Mouse (Mus musculus): ENCODE measurements at regions not wholly inside any gene's neighbourhood (a gene's known extent, or its start where the extent isn't known, plus 50 kb on each side); places are given as distances from the start of the nearest gene placed in this dataset.
A peak's percentile ranks its signal among the peaks of the same experiment; 100 is the strongest.

- H3K36me3 ChIP-seq (ENCODE audit: control insufficient read depth, insufficient read depth, low read length) = no peaks in the 10 kb centered on the region
- no peaks in the 10 kb centered on the region for H3K9me3 ChIP-seq (ENCODE audit: control insufficient read depth, low read length)
- WGBS = 35% methylated on average over 6 of the region's 6 CpGs
- no peak overlapping the region for H3K4me2 ChIP-seq (ENCODE audit: low read depth, low read length)
- H3K27ac ChIP-seq (ENCODE audit: low read length) = no peak overlapping the region
- no peak overlapping the region for H3K4me3 ChIP-seq (ENCODE audit: low read length)
- no peaks in the 10 kb centered on the region for H3K27me3 ChIP-seq (replicated peaks; ENCODE audit: control insufficient read depth, insufficient read depth, low read length)
- H3K9ac ChIP-seq (ENCODE audit: low read depth, low read length) = no peak overlapping the region
- no peaks in the 10 kb centered on the region for H3K4me1 ChIP-seq (ENCODE audit: control insufficient read depth, insufficient read depth, low read length)
- ATAC-seq = no peak
Observed at GRCm38 (mm10) chr2:160516526-160516925, 129.2 kb upstream of the Top1 start.

- Histone ChIP-seq H3K9me3 (ENCODE audit: control insufficient read depth, low read length) (no peaks in the 10 kb centered on the region), H3K4me1 (ENCODE audit: control insufficient read depth, insufficient read depth, low read length) (peaks cover 15% of the 10 kb centered on the region), H3K27ac (ENCODE audit: low read length) (no peak overlapping the region), H3K9ac (ENCODE audit: low read depth, low read length) (no peak overlapping the region), H3K36me3 (ENCODE audit: control insufficient read depth, insufficient read depth, low read length) (no peaks in the 10 kb centered on the region), H3K4me3 (ENCODE audit: low read length) (no peak overlapping the region), H3K27me3 (replicated peaks; ENCODE audit: control insufficient read depth, insufficient read depth, low read length) (no peaks in the 10 kb centered on the region), H3K4me2 (ENCODE audit: low read depth, low read length) (no peak overlapping the region)
- ATAC-seq = peak; percentile 52; the same call in 1 of the 2 replicates
- WGBS = 56% methylated on average over 9 of the region's 9 CpGs
Observed at GRCm38 (mm10) chr2:160525301-160526205, 120.1 kb upstream of the Top1 start.

- no peak overlapping the region for H3K27ac ChIP-seq (ENCODE audit: low read length)
- no peaks in the 10 kb centered on the region for H3K36me3 ChIP-seq (ENCODE audit: control insufficient read depth, insufficient read depth, low read length)
- ATAC-seq = 0 out of 2 replicates have a peak, but pooled peaks have one; percentile 44
- peaks cover 15% of the 10 kb centered on the region for H3K4me1 ChIP-seq (ENCODE audit: control insufficient read depth, insufficient read depth, low read length)
- H3K9ac ChIP-seq (ENCODE audit: low read depth, low read length) = no peak overlapping the region
- H3K4me2 ChIP-seq (ENCODE audit: low read depth, low read length) = 0 out of 2 replicates have a peak overlapping the region, but pooled peaks have one; percentile 14
- no peaks in the 10 kb centered on the region for H3K9me3 ChIP-seq (ENCODE audit: control insufficient read depth, low read length)
- 27% methylated on average over 8 of the region's 8 CpGs for WGBS
- H3K4me3 ChIP-seq (ENCODE audit: low read length) = no peak overlapping the region
- no peaks in the 10 kb centered on the region for H3K27me3 ChIP-seq (replicated peaks; ENCODE audit: control insufficient read depth, insufficient read depth, low read length)
Observed at GRCm38 (mm10) chr2:160526377-160527125, 119.1 kb upstream of the Top1 start.

GRCm38 (mm10) chr2:160529306-160529705, 116.4 kb upstream of the Top1 start:
- WGBS = 64% methylated on average over 7 of the region's 7 CpGs
- Histone ChIP-seq H3K9ac (ENCODE audit: low read depth, low read length) (no peak overlapping the region), H3K27me3 (replicated peaks; ENCODE audit: control insufficient read depth, insufficient read depth, low read length) (no peaks in the 10 kb centered on the region), H3K9me3 (ENCODE audit: control insufficient read depth, low read length) (no peaks in the 10 kb centered on the region), H3K27ac (ENCODE audit: low read length) (no peak overlapping the region), H3K4me2 (ENCODE audit: low read depth, low read length) (no peak overlapping the region), H3K4me1 (ENCODE audit: control insufficient read depth, insufficient read depth, low read length) (peaks cover 15% of the 10 kb centered on the region), H3K36me3 (ENCODE audit: control insufficient read depth, insufficient read depth, low read length) (no peaks in the 10 kb centered on the region), H3K4me3 (ENCODE audit: low read length) (no peak overlapping the region)
- ATAC-seq = no peak

GRCm38 (mm10) chr2:160530377-160530776, 115.3 kb upstream of the Top1 start:
- Histone ChIP-seq H3K27me3 (replicated peaks; ENCODE audit: control insufficient read depth, insufficient read depth, low read length) (no peaks in the 10 kb centered on the region), H3K4me2 (ENCODE audit: low read depth, low read length) (no peak overlapping the region), H3K9me3 (ENCODE audit: control insufficient read depth, low read length) (no peaks in the 10 kb centered on the region), H3K36me3 (ENCODE audit: control insufficient read depth, insufficient read depth, low read length) (no peaks in the 10 kb centered on the region), H3K27ac (ENCODE audit: low read length) (no peak overlapping the region), H3K4me1 (ENCODE audit: control insufficient read depth, insufficient read depth, low read length) (peaks cover 14% of the 10 kb centered on the region), H3K4me3 (ENCODE audit: low read length) (no peak overlapping the region), H3K9ac (ENCODE audit: low read depth, low read length) (no peak overlapping the region)
- WGBS = 39% methylated on average over 3 of the region's 3 CpGs
- ATAC-seq = no peak

- Histone ChIP-seq H3K27me3 (replicated peaks; ENCODE audit: control insufficient read depth, insufficient read depth, low read length) (no peaks in the 10 kb centered on the region), H3K4me3 (ENCODE audit: low read length) (no peak overlapping the region), H3K9me3 (ENCODE audit: control insufficient read depth, low read length) (no peaks in the 10 kb centered on the region), H3K36me3 (ENCODE audit: control insufficient read depth, insufficient read depth, low read length) (no peaks in the 10 kb centered on the region), H3K27ac (ENCODE audit: low read length) (no peak overlapping the region), H3K4me2 (ENCODE audit: low read depth, low read length) (no peak overlapping the region), H3K9ac (ENCODE audit: low read depth, low read length) (no peak overlapping the region), H3K4me1 (ENCODE audit: control insufficient read depth, insufficient read depth, low read length) (no peaks in the 10 kb centered on the region; the same call in 1 of the 2 replicates)
- peak; percentile 7; the same call in 1 of the 2 replicates for ATAC-seq
- WGBS = 22% methylated on average over 8 of the region's 8 CpGs
Observed at GRCm38 (mm10) chr2:160537319-160537719, 108.4 kb upstream of the Top1 start.

GRCm38 (mm10) chr2:160545527-160545926, 100.2 kb upstream of the Top1 start:
- WGBS = 49% methylated on average over 4 of the region's 4 CpGs
- Histone ChIP-seq H3K27ac (ENCODE audit: low read length) (no peak overlapping the region), H3K27me3 (replicated peaks; ENCODE audit: control insufficient read depth, insufficient read depth, low read length) (no peaks in the 10 kb centered on the region), H3K36me3 (ENCODE audit: control insufficient read depth, insufficient read depth, low read length) (no peaks in the 10 kb centered on the region), H3K4me3 (ENCODE audit: low read length) (no peak overlapping the region), H3K9me3 (ENCODE audit: control insufficient read depth, low read length) (no peaks in the 10 kb centered on the region), H3K9ac (ENCODE audit: low read depth, low read length) (no peak overlapping the region), H3K4me2 (ENCODE audit: low read depth, low read length) (no peak overlapping the region), H3K4me1 (ENCODE audit: control insufficient read depth, insufficient read depth, low read length) (no peaks in the 10 kb centered on the region)
- ATAC-seq = no peak

- Histone ChIP-seq H3K4me3 (ENCODE audit: low read length) (no peak overlapping the region), H3K27ac (ENCODE audit: low read length) (no peak overlapping the region), H3K4me2 (ENCODE audit: low read depth, low read length) (no peak overlapping the region), H3K9me3 (ENCODE audit: control insufficient read depth, low read length) (no peaks in the 10 kb centered on the region), H3K36me3 (ENCODE audit: control insufficient read depth, insufficient read depth, low read length) (no peaks in the 10 kb centered on the region), H3K9ac (ENCODE audit: low read depth, low read length) (no peak overlapping the region), H3K4me1 (ENCODE audit: control insufficient read depth, insufficient read depth, low read length) (no peaks in the 10 kb centered on the region), H3K27me3 (replicated peaks; ENCODE audit: control insufficient read depth, insufficient read depth, low read length) (no peaks in the 10 kb centered on the region)
- WGBS = 62% methylated on average over 19 of the region's 19 CpGs
- no peak for ATAC-seq
Observed at GRCm38 (mm10) chr2:160552121-160552669, 93.5 kb upstream of the Top1 start.

GRCm38 (mm10) chr2:160561711-160562110, 84.0 kb upstream of the Top1 start:
- Histone ChIP-seq H3K27me3 (replicated peaks; ENCODE audit: control insufficient read depth, insufficient read depth, low read length) (no peaks in the 10 kb centered on the region), H3K36me3 (ENCODE audit: control insufficient read depth, insufficient read depth, low read length) (no peaks in the 10 kb centered on the region), H3K4me3 (ENCODE audit: low read length) (no peak overlapping the region), H3K9ac (ENCODE audit: low read depth, low read length) (no peak overlapping the region), H3K27ac (ENCODE audit: low read length) (no peak overlapping the region), H3K4me2 (ENCODE audit: low read depth, low read length) (no peak overlapping the region), H3K9me3 (ENCODE audit: control insufficient read depth, low read length) (no peaks in the 10 kb centered on the region), H3K4me1 (ENCODE audit: control insufficient read depth, insufficient read depth, low read length) (no peaks in the 10 kb centered on the region)
- ATAC-seq = no peak
- 71% methylated on average over 14 of the region's 14 CpGs for WGBS
